Mouse (Mus musculus) cerebellum, postnatal 36 days (tissue): ENCODE data around the gene Klk11.

ENCODE experiments used
- DNase-seq, 2 experiments: peaks; one replicate each; pipeline ENCODE4 v3.0.0; 2021 to 2022; ENCODE audit warnings: mixed read lengths in 2 of 2

Klk11 gene

DNA sequence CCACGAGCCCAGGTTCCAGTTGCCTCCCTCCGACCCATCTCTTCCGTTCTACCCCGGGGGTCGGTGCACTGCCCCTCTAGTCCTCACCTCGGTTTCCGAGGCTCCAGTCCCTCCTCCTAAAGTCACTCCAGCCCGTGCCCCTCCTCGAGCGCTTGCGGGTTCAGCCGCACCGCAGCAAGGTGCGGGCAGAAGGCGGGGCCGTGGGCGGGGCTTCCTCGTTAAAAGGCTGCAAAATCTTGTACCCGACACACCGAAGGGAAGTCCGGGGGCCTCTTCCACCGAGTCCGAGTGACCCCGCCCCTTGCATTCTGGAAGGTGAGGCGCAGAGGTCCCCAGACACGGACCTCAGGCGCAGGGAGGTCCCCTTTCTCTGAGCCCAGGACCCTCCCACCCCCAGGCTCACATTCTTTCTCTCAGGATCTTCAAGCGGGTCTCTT, 22.9 kb downstream of the Klk11 start, which contains the start of gene Klk8:
Gene Klk8, plus strand, starts transcription at position 245 of the 437 bp plus-strand sequence.
- DNase-seq, result no peak

DNA sequence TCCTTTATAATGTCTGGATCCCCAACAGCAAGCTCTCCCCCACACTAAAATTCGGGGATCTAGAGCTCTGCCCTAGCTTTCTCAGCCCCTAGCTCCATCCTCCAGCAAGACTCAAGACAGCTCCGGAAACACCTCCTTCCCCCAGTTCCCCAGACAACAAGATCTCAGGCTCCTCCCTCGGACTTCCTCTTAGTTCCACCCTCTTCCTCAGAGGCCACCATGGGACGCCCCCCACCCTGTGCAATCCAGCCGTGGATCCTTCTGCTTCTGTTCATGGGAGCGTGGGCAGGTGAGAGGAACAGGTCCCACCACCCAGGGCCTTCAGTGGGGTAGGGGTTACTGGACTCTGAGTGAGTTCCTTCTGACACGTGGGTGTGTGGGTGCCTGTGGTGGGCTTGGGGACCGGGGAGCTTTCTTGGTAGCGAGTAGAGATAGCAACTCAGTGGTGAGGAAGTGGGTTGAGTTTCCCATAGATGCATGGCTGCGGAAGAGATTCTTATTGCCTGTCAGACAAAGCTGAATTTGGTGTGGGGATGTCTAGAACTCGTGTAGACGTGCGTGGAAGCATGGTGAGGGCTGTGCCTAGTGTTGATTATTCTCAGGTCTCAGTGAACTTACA, 23.5 kb downstream of the Klk11 start:
- no peak for DNase-seq

DNA sequence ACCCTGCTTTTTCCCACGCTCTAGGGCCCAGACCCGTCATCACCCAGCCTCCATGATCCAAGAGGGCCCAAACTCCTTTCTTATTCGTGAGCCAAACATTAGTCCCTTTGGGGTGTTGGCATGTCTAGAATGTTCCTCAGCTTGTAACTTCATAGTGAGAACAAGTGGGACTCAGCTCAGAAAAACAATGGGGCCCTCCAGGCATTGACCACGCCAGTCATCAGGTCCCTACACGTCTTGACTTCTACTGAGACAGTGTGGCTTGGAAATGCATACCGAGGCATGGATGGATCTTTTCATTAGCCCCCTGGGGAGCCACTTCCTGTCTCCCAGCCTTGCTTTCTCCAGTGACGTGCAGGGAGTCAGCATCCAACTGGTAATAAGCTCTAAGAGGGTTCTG, 25.5 kb downstream of the Klk11 start:
- DNase-seq, result no peak

DNA sequence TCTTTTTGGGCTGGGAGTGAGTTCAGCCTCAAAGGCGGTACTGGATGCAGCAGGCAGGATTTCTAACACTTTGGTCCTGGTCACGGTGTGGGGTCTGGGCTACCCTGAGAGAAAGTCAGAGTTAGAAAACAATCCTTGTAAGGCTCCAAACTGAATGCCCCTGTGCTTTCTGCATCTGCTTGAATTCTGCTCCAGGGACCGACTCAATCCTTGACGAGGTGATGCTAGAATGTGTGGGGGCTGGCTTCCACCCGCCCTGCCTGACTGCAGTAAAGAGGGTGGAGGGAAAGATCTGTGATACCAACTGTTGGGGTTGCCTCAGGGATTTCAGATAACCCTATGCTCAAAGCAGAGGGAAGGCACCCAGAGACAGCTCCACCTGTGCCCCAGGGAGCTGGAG, 36.6 kb downstream of the Klk11 start, which contains the start of gene Klk7:
Gene Klk7, plus strand, starts transcription at position 301 of the 400 bp plus-strand sequence.
- no peak for DNase-seq

DNA sequence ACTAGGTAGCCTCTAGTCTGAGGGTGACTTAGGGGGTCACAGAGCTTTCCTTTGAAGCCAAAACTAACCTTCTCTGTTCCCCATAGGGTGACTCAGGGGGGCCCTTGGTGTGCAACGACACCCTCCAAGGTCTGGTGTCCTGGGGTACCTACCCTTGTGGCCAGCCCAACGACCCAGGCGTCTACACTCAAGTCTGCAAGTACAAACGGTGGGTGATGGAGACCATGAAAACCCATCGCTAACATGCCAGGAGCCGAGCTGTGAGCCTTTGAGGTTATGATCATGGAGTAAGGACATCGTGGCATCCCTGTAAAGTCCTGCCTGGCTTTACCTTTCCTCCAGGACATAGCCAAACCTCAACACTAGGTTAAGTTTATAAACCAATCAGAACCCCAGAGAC, 40.8 kb downstream of the Klk11 start:
- DNase-seq, result no peak

DNA sequence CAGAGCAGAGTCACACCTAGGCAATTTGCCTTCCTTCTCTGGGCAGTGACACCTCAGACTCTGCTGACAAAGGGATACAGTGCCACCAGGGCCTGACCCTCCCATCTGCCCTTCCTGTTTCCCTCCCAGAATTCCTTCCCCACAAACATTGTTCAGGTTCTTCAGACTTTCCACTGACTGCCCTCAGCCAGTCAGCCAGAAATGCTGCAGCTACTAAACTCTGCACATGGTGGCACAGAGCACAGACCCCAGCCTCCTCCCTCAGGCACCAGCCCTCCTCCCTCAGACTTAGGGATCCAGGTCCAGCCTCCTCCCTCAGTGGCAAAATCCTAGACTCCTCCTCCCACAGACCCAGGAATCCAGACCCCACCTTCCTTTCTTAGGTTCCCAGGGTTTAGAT, 42.3 kb downstream of the Klk11 start:
- no peak for DNase-seq

DNA sequence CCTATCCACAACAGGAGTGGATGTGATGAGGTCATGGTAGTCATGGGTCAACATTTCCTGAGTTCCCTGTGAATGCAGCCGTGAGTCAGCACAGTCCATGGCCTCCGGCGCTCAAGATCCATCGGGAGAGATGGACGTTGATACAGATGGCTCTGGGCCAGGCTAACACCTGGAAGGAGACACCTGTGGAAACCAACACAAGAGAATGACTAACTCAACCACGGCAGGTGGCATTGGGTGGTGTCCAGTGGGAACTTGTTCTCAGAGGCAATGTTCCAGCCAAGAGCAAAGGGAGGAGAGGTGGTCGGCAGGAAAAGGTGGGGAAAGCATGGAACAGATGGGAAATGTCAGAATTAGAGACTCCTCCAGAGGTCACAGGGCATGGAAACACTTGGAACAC, 47.2 kb downstream of the Klk11 start:
- DNase-seq, result no peak

DNA sequence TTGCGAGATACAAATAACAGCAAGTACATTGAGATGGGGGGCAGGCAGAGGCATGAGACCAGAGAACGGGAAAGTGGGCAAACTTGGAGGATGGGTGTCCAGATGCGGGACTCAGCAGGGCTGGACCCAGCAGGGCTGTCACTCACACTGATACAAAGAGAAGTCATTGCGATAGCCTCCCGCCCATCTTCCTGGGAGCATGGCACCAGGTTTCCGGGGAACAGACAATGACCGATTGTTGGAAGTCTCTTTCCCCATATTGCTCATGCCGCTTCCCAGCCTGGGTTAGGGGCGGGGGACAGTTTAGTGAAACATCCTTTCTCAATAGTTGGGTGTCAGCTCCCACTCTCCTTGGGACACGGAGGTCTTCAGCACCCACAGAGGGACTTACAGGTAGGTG, 49.8 kb downstream of the Klk11 start, which contains the start of gene Klk6:
Gene Klk6, plus strand, starts transcription at position 301 of the 400 bp plus-strand sequence.
- DNase-seq, result no peak

DNA sequence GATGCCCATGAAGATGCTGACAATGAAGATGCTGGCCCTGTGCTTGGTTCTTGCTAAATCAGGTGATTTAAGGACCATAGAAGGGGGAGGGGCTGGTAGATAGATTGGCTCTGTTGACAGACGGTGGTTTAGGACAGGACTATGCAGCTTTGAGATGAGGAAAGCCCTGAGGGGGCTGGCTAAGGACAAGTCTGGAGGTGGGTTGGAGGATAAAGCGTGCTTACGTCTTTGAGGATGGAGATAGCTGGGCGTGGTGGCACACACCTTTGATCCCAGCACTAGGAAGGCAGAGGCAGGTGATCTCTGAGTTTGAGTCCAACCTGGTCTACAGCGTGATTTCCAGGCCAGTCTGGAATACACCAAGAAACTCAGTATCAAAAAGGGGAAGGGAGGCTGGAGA, 51.7 kb downstream of the Klk11 start:
- DNase-seq, result no peak

DNA sequence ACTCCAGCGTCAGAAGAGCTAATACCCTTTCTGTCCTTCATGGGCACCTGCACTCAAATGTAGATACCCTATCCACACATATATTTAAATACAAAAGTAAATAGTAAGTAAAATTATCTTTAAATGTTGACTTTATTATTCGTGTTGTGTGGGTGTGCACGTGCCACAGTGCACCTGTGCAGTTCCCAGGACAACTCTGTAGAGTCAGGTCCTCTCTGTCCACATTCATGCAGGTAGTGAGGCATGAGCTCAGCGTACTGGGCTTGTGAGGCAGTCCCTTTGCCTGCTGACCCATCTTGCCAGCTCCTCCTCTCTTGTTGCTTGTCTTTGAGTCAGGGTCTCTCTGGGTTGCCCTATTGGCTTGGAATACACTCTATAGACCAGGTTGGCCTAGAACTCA, 53.3 kb downstream of the Klk11 start:
- DNase-seq, result no peak
